Mouse (Mus musculus) thymus, postnatal 25 days (tissue): ENCODE measurements around the gene Oxtr.

Experiments used
- DNase-seq: peaks from one replicate; pipeline ENCODE4 v3.0.0; 2022

Oxtr gene

DNA sequence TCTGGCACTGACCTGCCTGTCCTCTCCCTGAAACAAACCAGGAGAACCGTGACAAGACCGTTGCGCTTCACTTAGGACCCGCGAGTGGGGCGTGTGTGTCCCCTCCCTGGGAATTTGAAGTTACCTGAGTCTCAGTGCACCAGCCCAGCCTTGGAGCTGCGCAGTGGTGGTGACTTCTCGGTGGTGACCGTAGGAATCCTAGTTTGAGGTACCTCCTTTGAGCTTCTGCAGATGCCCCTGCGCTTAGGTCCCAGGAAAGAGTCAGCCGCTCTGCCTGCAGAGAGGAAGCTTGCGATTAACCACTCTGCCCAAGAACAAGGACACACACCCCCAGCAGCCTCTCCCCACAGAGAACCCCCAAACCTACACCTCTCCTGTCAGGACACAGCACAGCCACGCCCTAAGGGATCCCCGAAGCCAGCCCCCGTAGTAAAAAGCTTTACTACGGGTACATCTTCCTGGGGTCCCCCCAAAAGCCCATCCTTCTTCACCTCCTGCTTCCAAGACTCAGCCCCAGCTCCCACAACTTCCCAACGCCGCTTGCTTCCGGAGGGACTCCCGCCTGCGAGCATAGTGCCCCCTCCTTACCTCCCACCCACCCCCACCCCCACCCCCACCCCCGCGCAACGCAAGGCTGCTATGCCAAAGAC is at the start of gene Oxtr:
Gene Oxtr (minus strand): TSS at position 34 of the 650 bp plus-strand sequence.
- DNase-seq = no peak

GRCm38 (mm10) chr6:112525434-112525833 is 35.7 kb upstream of the Oxtr start:
- no peak for DNase-seq

DNA sequence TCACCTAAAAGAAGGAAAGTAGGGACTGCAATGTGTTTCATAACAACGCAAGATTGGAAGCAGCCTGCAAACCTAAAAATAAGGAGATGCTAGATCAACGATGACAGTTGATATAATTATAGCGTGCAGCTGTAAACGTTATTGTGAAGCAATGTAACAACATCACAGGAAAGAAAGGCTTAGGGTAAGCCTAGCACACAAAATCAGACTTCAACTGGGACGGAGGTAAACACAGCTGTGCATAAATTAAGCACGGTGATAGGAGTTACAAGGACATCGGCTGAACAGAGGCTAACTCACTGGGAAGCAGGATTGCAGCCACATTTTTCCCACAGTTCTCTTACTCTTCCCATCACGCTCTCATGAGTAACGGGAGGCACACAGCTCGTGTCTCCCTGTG is 34.7 kb upstream of the Oxtr start:
- no peak for DNase-seq

- DNase-seq = no peak
Observed at GRCm38 (mm10) chr6:112517991-112518390, 28.2 kb upstream of the Oxtr start.

GRCm38 (mm10) chr6:112517572-112517971 is 27.8 kb upstream of the Oxtr start:
- no peak for DNase-seq

DNA sequence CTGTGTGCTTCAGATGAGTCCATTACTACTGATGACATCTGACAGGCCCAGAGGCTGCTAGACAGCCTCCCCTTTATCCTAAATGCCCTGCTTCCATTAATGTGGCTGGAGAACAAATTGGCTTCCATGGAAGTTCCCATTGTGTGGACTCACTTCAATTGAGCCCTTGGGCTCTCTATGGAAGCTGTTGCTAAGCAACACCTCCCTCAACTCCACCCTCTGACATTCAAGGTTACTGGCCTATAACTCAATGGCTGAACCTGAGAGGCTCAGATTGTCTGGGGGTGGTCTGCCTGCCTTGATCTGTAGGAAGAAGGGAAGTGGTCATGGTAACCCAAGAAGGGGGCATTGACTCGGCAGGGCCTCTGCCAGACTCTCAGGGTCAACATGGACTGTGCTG is 26.8 kb upstream of the Oxtr start:
- no peak for DNase-seq

DNA sequence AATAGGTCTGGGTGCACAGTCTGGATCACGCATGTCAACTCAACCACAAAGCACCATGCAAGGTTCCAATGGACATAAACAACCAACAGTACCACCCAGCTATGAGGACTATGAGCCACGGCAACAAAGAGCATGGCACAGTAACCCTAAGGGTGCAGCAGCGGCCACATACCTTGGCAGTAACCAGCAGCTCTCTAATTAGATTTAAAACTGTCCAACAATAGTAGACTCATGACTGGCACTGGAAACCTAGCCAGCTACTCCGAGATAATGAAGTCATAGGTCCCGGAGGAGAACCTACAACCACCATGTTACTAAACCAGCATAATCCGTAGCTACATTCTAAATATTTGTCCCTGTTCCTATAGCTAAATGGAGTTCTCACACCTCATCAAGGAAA is 24.8 kb upstream of the Oxtr start:
- DNase-seq = no peak

GRCm38 (mm10) chr6:112510346-112510745 is 20.6 kb upstream of the Oxtr start:
- no peak for DNase-seq

DNA sequence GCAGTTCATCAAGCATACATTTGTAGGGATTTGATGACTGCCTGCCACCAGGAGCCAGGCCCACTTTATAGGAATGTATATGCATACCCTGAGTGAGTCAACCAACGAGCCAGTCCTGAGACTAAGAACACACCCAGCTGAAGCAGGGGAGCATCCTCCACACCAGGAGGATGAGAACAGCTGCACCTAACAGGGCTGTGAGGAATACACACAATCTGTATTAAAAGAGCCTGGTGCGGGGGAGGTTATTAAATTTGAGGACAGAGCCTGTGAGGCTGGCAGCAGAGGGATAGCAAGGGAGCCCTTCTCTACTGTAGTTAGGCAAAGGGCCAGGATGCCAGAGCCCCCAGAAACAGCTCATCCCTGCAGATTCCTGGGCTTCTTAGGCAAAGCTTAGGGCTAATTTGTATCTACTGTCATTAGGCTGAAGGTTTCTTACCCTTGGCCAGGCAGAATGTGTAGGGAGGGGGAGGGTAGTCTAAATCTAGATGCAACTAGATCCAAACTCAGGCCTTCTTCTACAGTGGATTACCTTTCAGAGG is 19.9 kb upstream of the Oxtr start:
- no peak for DNase-seq

- DNase-seq = no peak
Observed at GRCm38 (mm10) chr6:112507617-112508016, 17.9 kb upstream of the Oxtr start.

- no peak for DNase-seq
Observed at GRCm38 (mm10) chr6:112501156-112501555, 11.4 kb upstream of the Oxtr start.

- DNase-seq = no peak
Observed at GRCm38 (mm10) chr6:112499456-112499855, 9.7 kb upstream of the Oxtr start.

GRCm38 (mm10) chr6:112498716-112499115 is 9.0 kb upstream of the Oxtr start:
- DNase-seq = no peak

- no peak for DNase-seq
Observed at GRCm38 (mm10) chr6:112497456-112497855, 7.7 kb upstream of the Oxtr start.

DNA sequence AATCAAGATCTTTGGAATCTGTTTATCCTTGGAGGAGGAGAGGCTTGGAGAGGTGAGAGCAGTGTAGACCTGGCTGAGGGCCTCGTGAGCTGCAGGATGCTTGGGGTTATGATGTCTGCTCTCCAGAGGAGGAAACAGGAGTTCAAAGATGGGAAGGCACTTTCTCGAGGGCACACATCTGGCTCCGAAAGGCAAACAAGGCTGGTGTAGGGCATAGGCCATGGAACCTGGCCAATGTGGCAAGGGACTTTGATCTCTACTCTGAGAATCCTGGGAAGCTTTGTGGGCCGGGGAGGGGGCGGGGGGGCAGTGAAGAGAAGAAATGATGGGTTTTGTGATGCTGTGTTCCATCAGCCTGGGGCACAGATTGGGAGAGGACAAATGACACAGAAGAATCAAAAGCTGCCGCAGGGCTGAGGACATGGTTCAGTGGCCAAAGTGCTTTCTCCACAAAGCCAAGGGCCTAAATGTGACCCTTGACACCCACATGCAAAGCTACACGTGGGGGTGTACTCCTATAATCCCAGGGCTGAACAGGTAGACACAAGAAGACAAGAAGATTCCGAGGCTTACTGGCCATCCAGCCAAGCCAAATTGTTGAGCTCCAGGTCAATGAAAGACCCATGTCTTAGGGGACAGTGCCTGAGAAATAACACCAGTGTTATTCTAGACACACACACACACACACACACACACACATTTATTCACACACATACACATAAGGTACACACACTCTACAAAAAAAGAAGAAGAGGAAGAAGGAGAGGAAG is 6.7 kb upstream of the Oxtr start:
- DNase-seq = no peak

DNA sequence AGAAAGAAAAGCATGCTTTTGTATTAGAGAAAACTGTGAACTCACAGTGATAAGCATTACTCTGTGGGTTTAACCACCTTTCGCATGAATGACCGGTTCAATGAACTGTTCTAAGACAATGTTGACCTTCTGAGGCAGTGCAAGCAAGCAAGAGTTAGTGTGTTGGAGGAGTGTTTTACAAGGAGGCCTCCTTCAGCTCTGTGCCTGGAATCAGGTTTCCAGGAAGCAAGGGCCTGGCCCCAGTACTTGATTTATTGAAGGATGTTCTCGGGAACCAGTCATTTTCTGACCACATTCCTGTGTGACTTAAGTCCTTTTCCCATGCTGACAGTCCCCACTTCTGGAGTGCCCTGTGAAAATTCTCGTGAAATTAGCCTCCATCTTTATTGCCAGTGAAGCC is 5.5 kb upstream of the Oxtr start:
- DNase-seq = no peak

DNA sequence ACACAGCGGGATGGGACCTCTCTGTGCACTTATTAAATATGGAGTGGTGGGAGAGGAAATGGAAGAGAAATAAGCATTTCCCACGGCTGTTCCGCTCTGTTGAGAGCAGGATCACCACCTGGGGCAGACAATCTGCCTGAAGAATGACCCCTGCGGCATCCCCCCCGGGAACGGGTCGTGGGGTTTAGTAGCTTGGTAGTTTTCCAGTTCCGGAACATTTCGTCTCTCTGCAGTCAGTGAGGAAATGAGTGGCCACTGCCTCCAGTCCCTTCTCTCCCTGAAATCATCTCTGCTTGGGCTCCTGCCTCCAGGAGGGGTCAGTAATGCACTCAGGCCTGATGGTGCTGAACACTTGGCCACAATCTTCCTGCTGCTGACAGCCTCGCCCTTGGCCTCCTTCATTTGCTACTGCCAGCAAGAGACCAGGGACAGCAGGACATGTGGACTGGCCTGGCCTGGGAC is 4.9 kb upstream of the Oxtr start:
- DNase-seq = no peak

DNA sequence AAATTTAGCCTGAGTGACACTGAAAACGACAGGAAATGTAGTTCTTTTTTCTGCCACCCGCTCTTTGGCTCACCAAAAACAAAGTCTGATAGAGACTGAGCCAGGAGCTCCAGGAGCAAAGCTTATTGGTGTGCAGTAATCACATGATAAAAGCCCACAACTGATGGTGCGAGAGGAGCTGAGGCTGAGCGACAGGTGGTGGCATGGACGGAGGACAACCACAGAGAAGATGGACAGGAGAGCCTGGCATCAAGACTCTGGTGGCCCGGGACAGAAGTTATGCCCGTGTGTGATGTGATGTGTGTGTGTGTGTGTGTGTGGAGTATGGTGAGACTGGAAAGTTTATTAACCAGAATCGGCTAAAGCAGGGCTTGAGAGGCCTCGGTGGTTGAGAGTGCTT is 3.6 kb upstream of the Oxtr start:
- no peak for DNase-seq

- DNase-seq = no peak
Observed at GRCm38 (mm10) chr6:112492656-112493055, 2.9 kb upstream of the Oxtr start.

DNA sequence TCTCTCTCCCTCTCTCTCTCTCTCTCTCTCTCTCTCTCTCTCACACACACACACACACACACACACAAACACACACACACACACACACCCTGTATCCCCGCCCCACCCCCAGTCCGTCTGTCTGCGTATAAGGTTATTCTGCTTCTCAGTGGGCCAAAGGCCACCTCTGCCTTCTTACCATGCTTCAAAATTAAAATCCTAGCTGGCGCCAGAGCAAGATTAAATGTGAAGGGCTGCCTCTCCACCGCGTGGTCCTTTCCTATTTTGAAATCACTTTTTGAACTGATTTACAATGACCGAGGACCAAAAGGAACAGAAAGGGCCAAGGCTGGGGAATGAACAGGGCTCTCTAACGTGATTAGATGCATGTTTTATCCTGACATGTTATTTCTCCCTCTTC is 1.8 kb upstream of the Oxtr start:
- DNase-seq = no peak

GRCm38 (mm10) chr6:112490625-112491242 is 991 bp upstream of the Oxtr start:
- peak; percentile 74 for DNase-seq

- peak; percentile 7 for DNase-seq
Observed at GRCm38 (mm10) chr6:112489181-112489909, 398 bp downstream of the Oxtr start.

GRCm38 (mm10) chr6:112488821-112489180 is 942 bp downstream of the Oxtr start:
- DNase-seq = no peak
